Mouse (Mus musculus) limb, embryonic 14.5 days (tissue): ENCODE measurements around the gene Dscam. TPM values are rescaled to one million over a fixed set of nuclear protein-coding genes. Genes with fewer than 3 reads are reported as not detected.

ENCODE experiments used
- ATAC-seq: fragments of 200-750 bp; cut with Nextera tagmentation; 2 replicates; pipeline ENCODE4 v1.8.0; 2017; ENCODE audit warnings: low read depth, moderate number of reproducible peaks, moderate TSS enrichment; ENCODE audit not compliant: low FRiP score
- DNase-seq: peaks from one replicate; pipeline ENCODE4 v3.0.0-alpha.2; 2015; ENCODE audit warnings: low spot score
- H3K27ac ChIP-seq: fragments of 300-500 bp; sonication (generic); replicated peaks from 2 replicates; pipeline ENCODE4 v1.5.1; 2014; ENCODE audit warnings: low read depth, mild to moderate bottlenecking, low read length, moderate library complexity, mixed read lengths
- H3K27me3 ChIP-seq: fragments of 300-500 bp; sonication (generic); 2 replicates; pipeline ENCODE4 v1.6.1; 2014; ENCODE audit warnings: low read length, mixed read lengths; ENCODE audit not compliant: control insufficient read depth, insufficient read depth
- H3K36me3 ChIP-seq: fragments of 300-500 bp; sonication (generic); 2 replicates; pipeline ENCODE4 v1.6.1; 2014; ENCODE audit warnings: mild to moderate bottlenecking, low read length, moderate library complexity, mixed read lengths; ENCODE audit not compliant: control insufficient read depth, insufficient read depth
- H3K4me1 ChIP-seq: fragments of 300-500 bp; sonication (generic); 2 replicates; pipeline ENCODE4 v1.6.1; 2014; ENCODE audit warnings: antibody characterized with exemption, low read length, mixed read lengths; ENCODE audit not compliant: control insufficient read depth, insufficient read depth
- H3K4me2 ChIP-seq: fragments of 300-500 bp; sonication (generic); replicated peaks from 2 replicates; pipeline ENCODE4 v1.6.1; 2014; ENCODE audit warnings: low read depth, mild to moderate bottlenecking, low read length, moderate library complexity; ENCODE audit not compliant: severe bottlenecking
- H3K4me3 ChIP-seq: fragments of 300-500 bp; sonication (generic); replicated peaks from 2 replicates; pipeline ENCODE4 v1.5.1; 2014; ENCODE audit warnings: low read length
- H3K9ac ChIP-seq: fragments of 300-500 bp; sonication (generic); 2 replicates; pipeline ENCODE4 v1.6.1; 2014; ENCODE audit warnings: mild to moderate bottlenecking, low read depth, low read length, moderate library complexity; ENCODE audit not compliant: severe bottlenecking
- H3K9me3 ChIP-seq: fragments of 300-500 bp; sonication (generic); 2 replicates; pipeline ENCODE4 v1.6.1; 2016; ENCODE audit warnings: low read length; ENCODE audit not compliant: control insufficient read depth
- POLR2A ChIP-seq: fragments of 200-500 bp; IDR thresholded peaks from 2 replicates; pipeline ENCODE4 v1.8.0; 2012; ENCODE audit warnings: inconsistent platforms, mild to moderate bottlenecking, moderate library complexity, borderline replicate concordance; ENCODE audit not compliant: insufficient read depth, insufficient read length; ENCODE audit errors: extremely low read depth
- WGBS: fragments of 180-500 bp; shearing (Covaris S2); extraction: QIAGEN DNeasy Blood & Tissue Kit; methylation state at CpG from one replicate; pipeline ENCODE4 v1.1.7; 2014; 5-methylcytosine and 5-hydroxymethylcytosine counted together
- polyA plus RNA-seq, 2 experiments: library from polyadenylated mRNA; depleted of rRNA in 1 of 2; stranded (reverse) in 1 of 2; unstranded in 1 of 2; fragments of >200 nt; fragmentation: Nextera tagmentation in 1 of 2; extraction: Ambion mirVana in 1 of 2; gene quantifications; 2 replicates each; pipeline versions ENCODE4 v1.2.1 to v1.2.3; 2012 to 2014

The Dscam gene
- polyA plus RNA-seq, 2 experiments: 0.17 to 0.20 TPM

DNA sequence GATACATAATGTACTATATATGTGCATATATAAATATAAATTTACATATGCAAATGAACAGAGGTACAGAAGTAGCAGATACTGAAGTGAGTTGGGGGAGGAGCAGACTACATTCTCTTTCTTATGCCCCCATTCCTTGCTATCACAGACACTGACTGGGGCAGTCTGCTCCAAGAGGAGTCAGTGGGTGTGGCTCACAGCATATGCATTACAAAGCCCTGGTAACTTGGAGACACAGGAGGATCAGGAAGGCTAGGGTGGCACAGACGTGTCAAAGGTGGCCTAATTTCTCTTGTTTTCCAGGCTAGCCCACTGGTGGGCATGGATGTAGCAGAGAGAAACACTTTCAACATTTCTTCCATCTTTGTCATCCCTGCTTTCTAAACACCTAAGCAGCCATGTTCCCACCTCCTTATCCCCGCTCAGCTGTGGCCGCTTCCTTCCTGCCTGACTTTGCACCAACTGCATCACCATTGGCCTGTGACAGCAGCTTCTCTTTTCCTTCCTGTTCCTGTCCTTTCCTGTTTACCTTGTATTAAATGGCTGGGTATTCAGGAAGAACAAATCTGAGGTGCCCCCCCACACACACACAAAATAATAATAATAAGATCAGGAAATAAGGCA, 325.0 kb downstream of the Dscam start:
- Histone ChIP-seq H3K4me2 (no peak overlapping the region), H3K4me1 (no peaks in the 10 kb centered on the region), H3K4me3 (no peak overlapping the region), H3K27ac (no peak overlapping the region), H3K27me3 (no peaks in the 10 kb centered on the region), H3K9me3 (no peaks in the 10 kb centered on the region), H3K36me3 (no peaks in the 10 kb centered on the region), H3K9ac (no peak overlapping the region)
- DNase-seq: no peak
- WGBS: 73% methylated on average over 3 of the region's 3 CpGs
- no peak for ATAC-seq
- no peak for TF ChIP-seq POLR2A

DNA sequence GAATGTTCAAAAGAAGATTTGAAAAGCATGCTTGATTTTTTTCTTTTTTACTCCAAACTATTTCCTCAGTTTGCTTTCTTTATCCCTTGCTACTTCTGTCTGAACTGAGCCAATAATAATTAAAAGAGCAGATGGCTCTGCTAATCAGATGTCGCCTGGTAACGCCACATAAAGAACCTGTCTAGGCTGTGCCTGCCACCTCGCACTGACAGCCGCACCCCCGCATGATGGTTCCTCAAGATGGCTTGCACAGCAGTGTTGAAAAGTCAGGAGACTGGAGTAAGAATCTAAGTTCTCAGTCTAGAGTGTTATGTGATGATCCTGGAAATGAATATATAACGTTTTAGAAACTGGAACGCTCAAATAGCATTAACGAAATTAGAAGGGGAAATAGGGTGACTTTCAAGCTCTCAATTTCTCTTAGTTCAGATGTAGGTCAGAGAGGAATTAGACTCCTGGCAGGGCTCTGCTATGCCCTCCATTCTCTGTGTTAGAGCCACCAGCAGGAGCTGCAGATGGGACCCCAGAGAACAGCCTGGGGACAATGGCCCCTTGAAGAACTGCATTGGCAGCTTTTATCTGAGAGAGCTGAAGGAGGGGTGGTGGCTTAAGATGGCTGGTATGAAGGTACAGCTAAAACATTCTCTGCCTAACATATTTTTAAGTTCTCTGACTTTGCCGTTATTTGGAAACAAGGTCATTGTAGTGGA, 326.7 kb downstream of the Dscam start:
- no peak for DNase-seq
- no peak for TF ChIP-seq POLR2A
- Histone ChIP-seq H3K4me2 (no peak overlapping the region), H3K9me3 (no peaks in the 10 kb centered on the region), H3K27me3 (no peaks in the 10 kb centered on the region), H3K36me3 (no peaks in the 10 kb centered on the region), H3K9ac (no peak overlapping the region), H3K4me1 (no peaks in the 10 kb centered on the region), H3K27ac (no peak overlapping the region), H3K4me3 (no peak overlapping the region)
- 69% methylated on average over 9 of the region's 9 CpGs for WGBS
- no peak for ATAC-seq

DNA sequence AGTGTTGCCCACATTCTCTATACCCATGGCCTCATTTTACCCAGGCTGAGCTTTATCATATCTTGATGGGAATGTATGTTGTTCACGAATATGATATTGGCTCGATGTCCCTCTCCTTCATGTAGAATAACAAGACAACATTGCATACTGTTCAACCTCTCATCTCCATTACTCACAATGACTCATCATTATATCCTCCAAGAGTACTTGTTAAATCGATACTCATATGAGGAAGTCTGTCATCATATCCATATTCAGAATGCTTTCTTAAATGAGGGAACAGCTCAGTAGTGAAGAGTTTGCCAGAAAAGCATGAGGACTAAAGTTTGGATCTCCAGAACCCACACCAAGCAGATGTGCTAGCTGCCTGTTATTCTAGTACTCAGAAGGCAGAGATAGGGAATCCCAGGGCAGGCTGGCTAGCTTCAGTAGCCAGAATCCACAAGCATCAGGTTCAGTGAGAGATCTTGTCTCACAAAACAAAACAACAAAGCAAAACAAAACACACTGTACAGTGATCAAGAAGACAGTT, 327.7 kb downstream of the Dscam start:
- Histone ChIP-seq H3K4me1 (no peaks in the 10 kb centered on the region), H3K27ac (no peak overlapping the region), H3K36me3 (no peaks in the 10 kb centered on the region), H3K4me2 (no peak overlapping the region), H3K9me3 (no peaks in the 10 kb centered on the region), H3K27me3 (no peaks in the 10 kb centered on the region), H3K4me3 (no peak overlapping the region), H3K9ac (no peak overlapping the region)
- DNase-seq (no peak), ATAC-seq (no peak)
- no peak for TF ChIP-seq POLR2A
- WGBS: 91% methylated on average over 3 of the region's 3 CpGs

DNA sequence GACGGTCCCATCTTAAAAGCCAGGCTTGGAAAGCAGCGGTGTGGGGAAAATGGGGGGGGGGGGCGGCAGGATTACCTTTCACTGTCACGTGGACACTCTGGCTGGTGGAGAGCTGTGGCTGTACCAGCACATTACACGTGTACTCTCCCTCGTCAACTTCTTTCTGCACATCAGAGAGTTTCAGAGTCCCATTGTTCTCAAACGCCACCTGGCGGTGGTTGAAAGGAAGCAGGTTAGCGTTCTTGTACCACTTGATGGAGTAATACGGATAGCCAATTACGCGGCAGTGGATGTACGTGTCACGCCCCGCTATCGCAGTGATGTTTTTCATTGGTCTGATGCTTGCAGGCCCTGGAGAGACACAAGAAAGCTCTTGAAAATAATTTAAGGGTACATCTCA, 350.9 kb downstream of the Dscam start:
- Histone ChIP-seq H3K4me1 (no peaks in the 10 kb centered on the region), H3K36me3 (no peaks in the 10 kb centered on the region), H3K4me3 (no peak overlapping the region), H3K4me2 (no peak overlapping the region), H3K27ac (no peak overlapping the region), H3K27me3 (no peaks in the 10 kb centered on the region), H3K9ac (no peak overlapping the region), H3K9me3 (no peaks in the 10 kb centered on the region)
- 30% methylated on average over 16 of the region's 16 CpGs for WGBS
- ATAC-seq (peak; percentile 55; the same call in 1 of the 2 replicates), DNase-seq (peak; percentile 64)
- TF ChIP-seq POLR2A: no peak

DNA sequence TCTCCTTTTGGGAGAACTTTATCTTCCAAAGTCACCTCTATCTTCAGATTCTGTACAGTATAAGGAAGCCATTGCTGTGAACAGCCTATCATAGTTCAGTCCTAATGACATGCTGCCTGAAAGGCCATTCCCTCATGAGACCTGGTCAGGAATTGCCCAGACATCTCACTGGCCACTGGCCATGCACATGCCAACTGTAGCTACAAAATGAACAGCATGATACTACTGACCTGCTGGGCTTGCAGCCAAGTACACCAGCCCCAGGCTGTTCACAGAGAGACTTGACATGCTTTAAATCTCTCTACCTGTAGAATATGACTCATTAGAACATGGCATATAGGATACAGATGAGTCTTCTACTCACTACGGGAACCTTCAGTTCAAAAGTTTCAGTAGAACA, 364.3 kb downstream of the Dscam start:
- no peak for TF ChIP-seq POLR2A

More for the DNA sequence above, 364.3 kb downstream of the Dscam start:
- H3K9me3 ChIP-seq: no peaks in the 10 kb centered on the region
- ATAC-seq (no peak), DNase-seq (no peak)
- no peak overlapping the region for H3K4me3 ChIP-seq
- no peak overlapping the region for H3K9ac ChIP-seq
- no peaks in the 10 kb centered on the region for H3K27me3 ChIP-seq
- WGBS: 61% methylated on average over 1 of the region's 1 CpGs
- H3K27ac ChIP-seq: no peak overlapping the region
- H3K36me3 ChIP-seq: no peaks in the 10 kb centered on the region
- no peak overlapping the region for H3K4me2 ChIP-seq
- 0 out of 2 replicates have a peak, but pooled peaks cover 5% of the 10 kb centered on the region for H3K4me1 ChIP-seq
